Mouse (Mus musculus) stomach, embryonic 14.5 days (tissue): ENCODE data around the gene Ess2. TPM values are rescaled to one million over a fixed set of nuclear protein-coding genes. Genes with fewer than 3 reads are reported as not detected.

Experiments used
- ATAC-seq: fragments of 200-750 bp; cut with Nextera tagmentation; 2 replicates; pipeline ENCODE4 v1.8.0; 2017; ENCODE audit warnings: low read depth, moderate TSS enrichment; ENCODE audit not compliant: insufficient number of reproducible peaks, insufficient read depth, low FRiP score
- H3K27ac ChIP-seq: fragments of 300-500 bp; sonication (generic); 2 replicates; pipeline ENCODE4 v1.5.1; 2014; ENCODE audit warnings: mild to moderate bottlenecking, low read length, moderate library complexity, mixed read lengths
- H3K27me3 ChIP-seq: fragments of 300-500 bp; sonication (generic); 2 replicates; pipeline ENCODE4 v1.6.1; 2014; ENCODE audit warnings: low read length, control low read depth, mixed read lengths; ENCODE audit not compliant: control insufficient read depth, insufficient read depth
- H3K36me3 ChIP-seq: fragments of 300-500 bp; sonication (generic); 2 replicates; pipeline ENCODE4 v1.6.1; 2014; ENCODE audit warnings: mild to moderate bottlenecking, control low read depth, low read length, moderate library complexity, mixed read lengths; ENCODE audit not compliant: control insufficient read depth, insufficient read depth
- H3K4me1 ChIP-seq: fragments of 300-500 bp; sonication (generic); 2 replicates; pipeline ENCODE4 v1.6.1; 2014; ENCODE audit warnings: low read length, control low read depth, mixed read lengths; ENCODE audit not compliant: control insufficient read depth, insufficient read depth
- H3K4me2 ChIP-seq: fragments of 300-500 bp; sonication (generic); replicated peaks from 2 replicates; pipeline ENCODE4 v1.6.1; 2014; ENCODE audit warnings: low read depth, low read length, control low read depth
- H3K4me3 ChIP-seq: fragments of 300-500 bp; sonication (generic); 2 replicates; pipeline ENCODE4 v1.5.1; 2014; ENCODE audit warnings: low read depth, low read length, control low read depth
- H3K9ac ChIP-seq: fragments of 300-500 bp; sonication (generic); replicated peaks from 2 replicates; pipeline ENCODE4 v1.6.1; 2014; ENCODE audit warnings: low read depth, mild to moderate bottlenecking, control low read depth, low read length, moderate library complexity, mixed read lengths
- H3K9me3 ChIP-seq: fragments of 300-500 bp; sonication (generic); 2 replicates; pipeline ENCODE4 v1.6.1; 2016; ENCODE audit warnings: low read depth, low read length, control low read depth; ENCODE audit not compliant: control insufficient read depth
- WGBS: fragments of 180-500 bp; shearing (Covaris S2); extraction: QIAGEN DNeasy Blood & Tissue Kit; methylation state at CpG from one replicate; pipeline ENCODE4 v1.1.7; 2014; 5-methylcytosine and 5-hydroxymethylcytosine counted together
- polyA plus RNA-seq: library from polyadenylated mRNA; unstranded; fragments of >200 nt; fragmentation: Nextera tagmentation; extraction: Ambion mirVana; gene quantifications from 2 replicates; pipeline ENCODE4 v1.2.1, GENCODE M21; 2014

Ess2 gene
- polyA plus RNA-seq, 1 experiment from 2014 or later, result 38.1 TPM

DNA sequence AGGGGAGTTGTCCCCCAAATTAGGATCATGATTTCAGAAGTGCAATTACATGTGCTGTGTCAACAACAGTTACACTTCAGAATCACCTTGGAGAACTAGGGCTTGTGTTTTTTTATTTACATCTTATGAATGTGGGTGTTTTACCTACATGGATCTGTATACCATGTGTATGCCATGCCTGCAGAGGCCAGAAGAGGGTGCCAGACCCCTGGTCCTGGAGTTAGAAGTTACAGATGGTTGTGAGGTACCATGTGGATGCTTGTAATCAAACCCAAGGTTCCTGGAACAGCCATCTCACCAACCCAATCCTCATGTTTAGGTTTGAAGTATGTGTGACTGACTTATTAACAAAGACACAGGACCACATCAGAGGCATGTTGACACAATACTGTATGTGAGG, 52.6 kb downstream of the Ess2 start:
- H3K4me2 ChIP-seq, result no peak overlapping the region
- ATAC-seq, result no peak
- H3K9ac ChIP-seq, result no peak overlapping the region
- H3K27me3 ChIP-seq, result no peaks in the 10 kb centered on the region
- no peak overlapping the region for H3K27ac ChIP-seq
- H3K4me1 ChIP-seq, result no peaks in the 10 kb centered on the region
- peaks cover 51% of the 10 kb centered on the region for H3K36me3 ChIP-seq
- H3K9me3 ChIP-seq, result no peaks in the 10 kb centered on the region
- H3K4me3 ChIP-seq, result no peak overlapping the region

DNA sequence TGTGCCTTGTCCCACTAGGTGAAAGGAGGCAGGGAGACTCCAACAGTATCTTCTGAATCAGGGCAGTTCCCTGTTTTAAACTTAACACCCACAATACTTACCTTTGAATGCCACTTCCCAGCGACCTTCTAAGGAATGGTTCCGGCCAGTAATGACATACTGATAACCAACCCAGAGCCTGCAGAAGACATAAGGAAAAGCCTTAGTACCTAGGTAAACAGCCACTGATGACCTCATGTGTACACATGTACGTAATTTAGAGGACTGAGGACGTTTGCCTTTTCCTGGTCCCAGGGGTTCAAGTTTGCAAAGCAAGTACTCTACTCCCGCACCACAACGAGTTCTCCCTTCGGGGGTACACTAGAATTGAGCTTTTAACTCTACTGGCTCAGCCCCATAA, 54.0 kb downstream of the Ess2 start:
- H3K9ac ChIP-seq, result no peak overlapping the region
- no peak overlapping the region for H3K4me3 ChIP-seq
- H3K36me3 ChIP-seq, result peaks cover 57% of the 10 kb centered on the region
- H3K4me2 ChIP-seq, result no peak overlapping the region
- WGBS, result 86% methylated on average over 7 of the region's 7 CpGs
- no peak overlapping the region for H3K27ac ChIP-seq
- no peaks in the 10 kb centered on the region for H3K27me3 ChIP-seq
- no peaks in the 10 kb centered on the region for H3K9me3 ChIP-seq
- no peak for ATAC-seq
- H3K4me1 ChIP-seq, result no peaks in the 10 kb centered on the region

GRCm38 (mm10) chr16:17853263-17853662, 57.9 kb downstream of the Ess2 start:
- no peak overlapping the region for H3K9ac ChIP-seq
- WGBS, result 90% methylated on average over 2 of the region's 2 CpGs

GRCm38 (mm10) chr16:17851860-17852259, 59.3 kb downstream of the Ess2 start:
- no peak for ATAC-seq
- WGBS, result 91% methylated on average over 1 of the region's 1 CpGs
- no peaks in the 10 kb centered on the region for H3K4me1 ChIP-seq
- no peak overlapping the region for H3K27ac ChIP-seq
- no peaks in the 10 kb centered on the region for H3K27me3 ChIP-seq
- H3K9me3 ChIP-seq, result no peaks in the 10 kb centered on the region
- H3K4me2 ChIP-seq, result no peak overlapping the region
- H3K9ac ChIP-seq, result no peak overlapping the region
- peaks cover 73% of the 10 kb centered on the region for H3K36me3 ChIP-seq
- no peak overlapping the region for H3K4me3 ChIP-seq

More at GRCm38 (mm10) chr16:17853263-17853662, 57.9 kb downstream of the Ess2 start:
- no peak overlapping the region for H3K27ac ChIP-seq
- H3K4me2 ChIP-seq, result no peak overlapping the region
- H3K36me3 ChIP-seq, result peaks cover 76% of the 10 kb centered on the region
- H3K4me3 ChIP-seq, result no peak overlapping the region
- no peaks in the 10 kb centered on the region for H3K9me3 ChIP-seq
- H3K4me1 ChIP-seq, result no peaks in the 10 kb centered on the region
- no peak for ATAC-seq
- H3K27me3 ChIP-seq, result no peaks in the 10 kb centered on the region

DNA sequence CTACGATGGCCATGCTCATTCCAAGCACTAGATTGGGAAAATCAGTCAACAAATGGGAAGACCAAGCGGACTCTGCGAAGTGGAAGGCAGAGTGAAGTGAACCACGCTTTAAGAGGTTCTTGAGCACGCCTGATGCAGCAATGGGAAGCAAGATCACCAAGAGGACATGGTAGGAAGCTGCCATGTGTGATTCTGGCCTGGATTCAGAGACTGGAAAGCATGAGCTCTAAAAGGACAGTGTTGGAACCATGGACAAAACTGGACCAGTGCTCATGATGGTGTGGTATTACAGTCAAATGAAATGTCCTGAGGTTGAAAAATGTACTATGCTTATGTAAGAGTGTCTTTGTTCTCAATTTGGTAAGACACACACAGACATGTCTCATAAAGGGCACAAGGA, 59.8 kb downstream of the Ess2 start:
- Histone ChIP-seq H3K4me1 (no peaks in the 10 kb centered on the region), H3K36me3 (peaks cover 73% of the 10 kb centered on the region), H3K4me3 (no peak overlapping the region), H3K27me3 (no peaks in the 10 kb centered on the region), H3K4me2 (no peak overlapping the region), H3K9me3 (no peaks in the 10 kb centered on the region), H3K9ac (no peak overlapping the region), H3K27ac (no peak overlapping the region)
- no peak for ATAC-seq
- 97% methylated on average over 5 of the region's 5 CpGs for WGBS

Other genes with a start within 250 kb of the Ess2 start
- gene Med15, start 178.5 kb downstream of the Ess2 start, polyA plus RNA-seq, result 45.8 and 47.5 TPM in 2 replicates
- gene Klhl22, start 151.7 kb downstream of the Ess2 start, polyA plus RNA-seq, result 69.8 and 76.6 TPM in 2 replicates
- gene Scarf2, start 114.1 kb downstream of the Ess2 start, polyA plus RNA-seq, result 17.8 and 23.3 TPM in 2 replicates
- not detected in 2 replicates for gene B830017H08Rik, start 78.2 kb downstream of the Ess2 start, polyA plus RNA-seq
- 2.4 and 3.4 TPM in 2 replicates for gene Car15, start 73.0 kb downstream of the Ess2 start, polyA plus RNA-seq
- gene Gm20518, start 19.7 kb downstream of the Ess2 start, polyA plus RNA-seq, result 0.13 and 0.41 TPM in 2 replicates
- gene Tssk1, start 17.1 kb downstream of the Ess2 start, polyA plus RNA-seq, result 0.08 and 0.09 TPM in 2 replicates
- gene Dgcr2, start 12.8 kb downstream of the Ess2 start, polyA plus RNA-seq, result 92.8 and 93.9 TPM in 2 replicates
- gene Tssk2, start 12.7 kb downstream of the Ess2 start, polyA plus RNA-seq, result not detected in 2 replicates
- gene Gsc2, start 3.7 kb upstream of the Ess2 start, polyA plus RNA-seq, result not detected in 2 replicates
- 93.4 and 96.2 TPM in 2 replicates for gene Slc25a1, start 16.9 kb upstream of the Ess2 start, polyA plus RNA-seq
- gene Vpreb2, start 69.1 kb upstream of the Ess2 start, polyA plus RNA-seq, result not detected in 2 replicates
- 81.1 and 94.1 TPM in 2 replicates for gene Dgcr6, start 141.5 kb upstream of the Ess2 start, polyA plus RNA-seq
- gene Prodh, start 178.9 kb upstream of the Ess2 start, polyA plus RNA-seq, result 12.3 and 15.2 TPM in 2 replicates
- 2.1 and 3.6 TPM in 2 replicates for gene Rtn4r, start 216.3 kb upstream of the Ess2 start, polyA plus RNA-seq